Mouse (Mus musculus) mesoderm, embryonic 11.5 days (tissue): ENCODE results near the gene Zfr.
A peak's percentile ranks its signal among the peaks of the same experiment; 100 is the strongest.
"Not testable (repeated sequence)": the region's sequence is repeated elsewhere in the genome, so short reads cannot be mapped to it uniquely, and the experiment has no call there.

ENCODE experiments used
- DNase-seq: peaks from one replicate; pipeline ENCODE4 v3.0.0-alpha.2; 2012; ENCODE audit warnings: low read depth, low spot score

Gene Zfr

DNA sequence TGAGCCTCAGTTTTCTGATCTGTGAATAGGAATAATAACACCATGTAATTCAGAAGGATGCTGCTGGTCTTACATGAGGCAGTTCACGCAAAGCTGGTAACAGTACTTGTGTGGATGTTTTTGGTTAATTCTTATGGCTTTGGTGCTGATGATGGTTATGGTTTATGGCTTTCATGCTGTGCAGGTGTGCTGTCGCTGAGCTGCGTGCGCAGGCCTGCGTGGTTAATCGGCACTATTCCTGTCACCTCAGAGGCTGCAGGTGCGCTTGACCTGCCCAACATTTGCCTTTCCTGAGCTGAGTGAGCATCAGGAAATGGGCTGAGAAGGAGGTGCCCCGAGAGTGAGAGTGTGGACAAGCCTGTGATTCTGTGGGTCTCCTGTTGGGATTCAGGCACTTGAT lies 98.5 kb downstream of the Zfr start:
- DNase-seq: no peak

DNA sequence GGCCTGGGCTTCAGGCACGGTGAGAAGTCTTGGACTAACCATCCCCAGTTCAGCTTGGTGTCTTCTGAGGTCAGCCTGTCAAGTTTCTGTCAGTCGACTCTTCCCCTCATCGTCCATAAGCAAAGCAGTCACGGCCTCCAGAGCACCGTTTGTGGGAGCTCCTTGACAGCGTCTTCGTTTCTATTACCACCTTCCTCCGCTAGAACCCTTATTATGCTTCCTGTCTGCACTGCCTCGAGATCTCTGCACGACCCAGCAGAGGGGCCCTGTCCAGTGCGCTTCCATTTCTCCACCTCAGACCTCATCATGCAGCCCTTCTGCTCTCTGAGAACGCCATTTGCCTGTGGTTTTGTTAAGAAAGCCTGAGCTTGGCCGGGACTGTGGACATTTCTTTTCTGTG lies 99.2 kb downstream of the Zfr start:
- DNase-seq: no peak

DNA sequence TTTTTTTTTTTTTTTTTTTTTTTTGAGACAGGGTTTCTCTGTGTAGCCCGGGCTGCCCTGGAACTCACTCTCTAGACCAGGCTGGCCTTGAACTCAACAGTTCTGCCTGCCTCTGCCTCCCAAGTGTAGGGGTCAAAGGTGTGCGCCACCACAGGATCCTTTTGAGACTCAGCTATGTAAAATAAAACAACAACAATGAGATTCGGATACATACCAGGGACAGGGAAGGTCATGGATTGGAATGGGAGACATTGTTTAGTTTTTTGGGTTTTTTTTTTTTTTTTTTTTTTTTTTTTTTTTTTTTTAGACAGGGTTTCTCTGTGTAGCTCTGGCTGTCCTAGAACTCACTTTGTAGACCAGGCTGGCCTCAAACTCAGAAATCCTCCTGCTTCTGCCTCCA lies 99.7 kb downstream of the Zfr start:
- not testable (repeated sequence) for DNase-seq

DNA sequence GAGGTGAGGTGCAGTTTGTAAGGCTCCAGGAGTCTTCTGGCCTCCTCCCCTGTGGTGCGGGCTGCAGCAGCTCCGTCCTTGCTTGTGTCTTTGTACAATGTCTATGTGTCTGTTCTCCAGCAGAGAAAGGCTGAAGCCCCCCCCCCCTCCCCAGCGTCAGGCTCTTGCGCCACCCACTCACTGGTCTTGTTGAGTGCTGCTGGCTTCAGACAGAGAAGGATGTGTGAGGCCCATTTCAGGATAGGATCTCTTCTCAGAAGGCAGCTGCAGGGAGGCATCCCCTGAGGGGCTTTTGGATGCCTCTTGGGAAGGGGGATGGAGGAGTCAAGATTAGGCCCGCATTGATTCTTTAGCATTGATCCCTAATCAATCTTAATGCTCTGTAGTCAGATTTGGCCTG lies 100.2 kb downstream of the Zfr start:
- peak; percentile 57 for DNase-seq

DNA sequence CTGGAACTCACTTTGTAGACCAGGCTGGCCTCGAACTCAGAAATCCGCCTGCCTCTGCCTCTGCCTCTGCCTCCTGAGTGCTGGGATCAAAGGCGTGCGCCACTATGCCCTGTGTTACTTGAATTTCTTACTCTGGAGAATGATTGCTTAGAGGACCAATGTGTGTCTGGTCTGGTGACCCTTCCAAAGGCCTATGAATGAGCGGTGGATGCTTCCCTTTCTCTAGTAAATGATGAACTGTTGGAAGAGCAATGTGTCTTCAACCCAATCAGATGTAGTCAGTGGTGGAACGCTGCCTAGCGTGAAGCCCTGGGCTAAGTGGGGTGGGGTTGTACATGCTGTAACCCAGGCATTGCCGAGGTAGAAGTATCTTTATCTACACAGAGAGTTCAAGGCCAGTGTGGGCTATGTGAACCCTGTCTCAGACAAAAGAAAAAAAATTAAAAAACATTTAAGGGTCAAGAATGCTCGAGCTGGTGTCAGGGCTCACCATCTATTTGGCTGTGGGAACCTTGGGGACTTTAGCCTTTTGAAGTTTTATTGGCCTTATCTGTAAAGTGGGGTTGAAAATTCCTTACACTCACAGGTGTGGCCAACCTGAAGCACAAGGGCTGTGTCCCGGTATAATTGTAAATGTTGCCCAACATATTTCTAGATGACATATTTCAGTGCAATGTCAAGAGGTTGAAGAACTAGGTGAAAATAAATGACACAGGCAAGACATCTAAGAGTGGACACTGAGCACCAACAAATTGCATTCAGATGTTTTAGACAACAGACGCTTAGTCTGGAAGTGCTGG lies 101.2 kb downstream of the Zfr start:
- no peak for DNase-seq

DNA sequence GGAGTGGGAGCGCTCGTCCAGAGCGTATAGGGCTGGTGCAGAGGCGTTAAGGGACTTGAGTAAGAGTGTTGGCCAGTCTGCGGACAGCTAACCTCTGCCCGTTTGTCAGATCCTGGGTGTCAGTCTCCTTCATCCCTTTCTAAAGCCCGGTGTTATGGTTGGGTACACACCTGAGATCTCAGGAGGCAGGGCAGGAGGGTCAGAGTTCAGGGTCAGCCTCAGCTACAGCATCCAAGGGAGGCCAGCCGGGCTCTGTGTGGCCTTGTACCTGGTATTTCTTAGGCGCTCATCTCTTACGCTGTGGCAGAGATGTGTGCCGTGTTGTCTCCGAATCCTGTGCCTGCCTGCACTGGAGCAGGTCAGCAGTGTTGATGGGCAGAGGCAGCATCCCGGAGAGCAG lies 103.5 kb downstream of the Zfr start:
- DNase-seq: no peak

DNA sequence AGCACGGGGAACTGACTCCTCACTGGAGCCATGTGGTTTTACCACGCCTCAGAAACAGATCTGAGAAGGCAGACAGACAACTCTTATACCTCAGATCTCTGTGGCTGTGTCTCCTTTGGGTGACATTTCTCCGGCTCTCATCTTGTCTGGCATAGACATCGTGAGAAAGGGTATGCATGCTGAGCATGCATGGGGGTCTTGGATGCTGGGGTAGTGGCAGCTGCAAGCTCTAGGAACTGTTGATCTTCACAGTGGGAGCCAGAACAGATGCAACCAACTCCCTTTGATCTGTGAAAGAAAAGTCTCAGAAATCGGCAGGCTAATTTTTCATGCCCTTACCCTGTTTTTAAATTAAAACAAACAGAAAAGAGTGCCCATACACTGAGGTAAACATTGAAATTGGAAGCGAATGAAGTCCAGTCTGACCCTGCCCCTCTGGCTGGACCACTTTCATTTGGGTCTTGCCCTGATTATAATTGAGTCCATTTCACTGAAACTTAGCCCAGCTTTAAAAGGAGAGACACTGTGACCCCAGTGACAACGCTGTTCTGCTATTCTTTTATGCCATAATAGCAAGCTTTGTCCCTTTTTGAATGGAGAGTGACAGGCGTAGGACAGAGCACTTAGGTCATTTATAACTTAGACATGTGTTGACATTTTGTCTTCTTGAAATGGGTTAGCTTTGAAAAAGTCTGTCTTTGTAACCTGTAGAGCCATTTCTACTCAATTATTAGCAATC lies 105.1 kb downstream of the Zfr start:
- DNase-seq: no peak

DNA sequence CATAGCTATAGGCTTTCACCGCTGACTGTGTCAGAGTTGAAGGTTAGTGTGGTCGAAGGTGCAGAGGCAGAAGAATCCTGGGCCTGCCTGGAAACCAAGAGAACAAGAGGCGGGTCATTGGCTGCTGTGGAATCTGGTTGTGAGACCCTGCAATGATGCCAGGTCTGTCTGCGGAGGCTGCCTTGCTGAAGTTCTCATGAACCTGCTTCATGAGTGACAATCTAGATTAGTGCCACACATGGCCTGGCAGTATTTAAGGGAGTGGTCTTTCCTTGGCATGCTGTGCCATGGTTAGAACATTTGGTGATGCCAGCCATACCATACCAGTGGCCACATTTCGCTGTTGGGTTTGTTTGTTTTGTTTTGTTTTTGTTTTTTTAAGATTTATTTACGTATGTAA lies 105.8 kb downstream of the Zfr start:
- DNase-seq: no peak

DNA sequence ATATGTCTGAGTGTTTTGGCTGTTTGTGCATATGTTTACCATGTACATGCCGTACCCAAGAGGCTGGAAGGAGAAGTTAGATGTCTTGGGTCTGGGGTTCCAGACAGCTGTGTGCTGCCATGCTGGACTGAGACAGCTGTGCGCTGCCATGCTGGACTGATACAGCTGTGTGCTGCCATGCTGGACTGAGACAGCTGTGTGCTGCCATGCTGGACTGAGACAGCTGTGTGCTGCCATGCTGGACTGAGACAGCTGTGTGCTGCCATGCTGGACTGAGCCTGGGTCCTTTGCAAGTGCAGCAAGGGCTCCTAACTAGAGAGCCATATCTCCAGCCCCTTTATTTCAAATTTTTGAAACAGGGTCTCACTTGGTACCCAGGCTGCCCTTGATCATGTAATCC lies 106.6 kb downstream of the Zfr start:
- DNase-seq: no peak

DNA sequence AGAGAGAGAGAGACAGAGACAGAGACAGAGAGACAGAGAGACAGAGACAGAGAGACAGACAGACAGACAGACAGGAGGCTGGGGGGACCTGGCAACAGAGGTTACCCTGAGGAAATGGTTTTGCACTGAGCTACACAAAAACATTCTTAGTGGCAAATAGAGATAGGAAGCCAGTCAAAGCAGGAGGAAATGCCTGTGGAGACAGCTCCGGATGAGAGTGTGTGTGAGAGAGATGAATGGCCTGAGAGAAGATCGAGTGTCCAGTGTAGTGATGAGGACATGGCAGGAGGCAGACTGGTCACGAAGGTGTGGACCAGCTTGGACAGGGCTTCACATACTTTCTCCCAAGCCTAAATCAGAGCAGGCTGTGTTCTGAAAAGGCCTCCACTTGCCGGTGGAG lies 107.4 kb downstream of the Zfr start:
- no peak for DNase-seq

DNA sequence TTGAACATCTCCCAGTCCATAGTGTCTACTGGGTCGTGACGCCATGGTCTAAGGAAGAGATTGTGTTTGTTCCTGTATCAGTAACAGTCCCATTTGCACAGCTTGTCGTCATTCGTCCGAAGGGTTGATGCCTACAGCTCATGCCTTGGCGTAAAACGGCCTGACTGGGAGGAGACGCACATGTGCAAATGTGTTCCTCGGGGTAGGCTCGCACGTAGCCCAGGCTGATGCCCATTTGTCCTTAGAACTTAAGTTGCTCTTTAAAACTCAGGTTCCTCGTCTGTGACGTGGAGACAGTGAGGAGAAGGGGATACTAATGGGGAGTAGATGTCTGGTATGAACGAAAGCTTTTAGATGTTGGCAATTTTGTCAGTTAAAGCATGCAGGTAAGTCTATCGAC lies 109.3 kb downstream of the Zfr start:
- no peak for DNase-seq

DNA sequence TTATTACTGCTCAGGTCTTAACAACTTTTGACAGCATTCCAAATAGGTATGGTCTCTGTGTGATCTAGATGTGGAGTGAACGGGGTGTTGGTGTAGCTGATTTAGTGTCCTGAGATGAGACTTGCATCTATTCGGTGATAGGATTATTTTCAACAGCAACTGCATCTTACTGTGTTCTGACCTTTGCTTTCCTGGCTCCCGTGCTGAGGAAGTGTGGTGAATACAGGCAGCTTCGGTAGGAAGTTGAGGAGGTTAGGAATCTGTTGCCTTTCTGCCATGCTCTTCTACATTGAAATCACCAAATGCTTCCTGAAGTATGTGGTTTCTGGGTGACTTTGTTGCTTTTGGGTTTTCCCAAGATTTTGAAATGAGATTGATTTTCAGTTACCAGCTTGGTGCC lies 109.7 kb downstream of the Zfr start:
- DNase-seq: no peak

DNA sequence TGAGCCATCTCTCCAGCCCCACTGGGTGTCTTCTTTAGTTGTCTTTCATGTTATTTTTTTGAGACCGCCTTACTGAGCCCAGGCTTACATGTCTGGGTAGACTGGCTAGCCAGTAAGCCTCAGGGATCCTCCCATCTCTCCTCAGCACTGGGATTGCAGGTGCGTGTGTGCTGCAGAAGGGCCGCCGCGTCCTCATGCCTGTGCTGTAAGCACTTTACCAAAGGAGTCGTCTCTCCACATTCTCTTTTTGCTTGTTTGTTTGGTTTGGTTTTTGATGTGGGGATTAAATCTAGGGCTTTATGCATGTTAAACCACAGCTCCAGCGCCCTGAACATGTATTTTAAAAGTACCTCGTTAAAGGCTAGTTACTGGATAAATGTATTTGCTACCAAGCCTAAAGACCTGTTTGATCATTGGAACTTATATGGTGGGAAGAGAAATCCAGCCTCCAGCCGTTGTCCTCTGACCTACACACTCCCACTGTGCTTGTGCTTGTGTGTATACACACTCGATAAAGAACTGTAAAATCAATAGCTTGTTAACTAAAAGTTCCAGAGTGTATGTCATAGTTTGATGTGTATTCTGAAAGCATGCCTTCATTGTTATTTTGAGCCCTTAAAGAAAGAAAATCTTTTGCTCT lies 112.1 kb downstream of the Zfr start:
- DNase-seq: no peak

DNA sequence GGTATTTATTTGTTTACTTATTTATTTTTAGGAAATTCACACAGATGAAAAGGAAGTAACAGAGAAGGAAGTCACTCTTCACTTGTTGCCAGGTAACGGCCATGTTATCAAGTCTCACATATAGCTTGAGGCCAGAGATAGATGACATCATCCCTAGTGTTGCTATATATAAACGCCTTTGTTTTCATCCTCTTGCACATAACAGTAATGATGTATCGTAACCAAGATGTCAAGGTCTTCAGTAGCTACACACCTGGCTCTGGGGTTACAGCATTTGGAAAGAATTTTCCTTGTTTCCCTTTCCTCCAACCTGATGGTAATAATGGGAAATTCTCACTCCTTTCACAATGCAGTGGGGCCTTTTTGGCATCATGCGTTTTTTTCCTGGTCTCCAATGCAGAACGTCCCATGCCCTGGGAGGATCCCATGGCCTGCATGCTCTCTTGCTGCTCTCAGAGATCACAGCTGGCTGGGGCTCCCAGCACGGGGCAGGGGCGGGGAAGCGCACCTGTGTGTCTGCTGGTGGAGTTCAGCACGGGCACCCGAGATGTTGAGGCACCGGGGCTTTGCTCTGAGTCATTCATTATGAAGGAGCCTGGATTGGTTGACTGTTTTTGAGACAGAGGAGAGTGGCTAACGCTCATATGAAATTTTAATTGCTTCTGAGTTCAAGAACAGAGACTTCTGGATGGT lies 112.8 kb downstream of the Zfr start:
- no peak for DNase-seq

DNA sequence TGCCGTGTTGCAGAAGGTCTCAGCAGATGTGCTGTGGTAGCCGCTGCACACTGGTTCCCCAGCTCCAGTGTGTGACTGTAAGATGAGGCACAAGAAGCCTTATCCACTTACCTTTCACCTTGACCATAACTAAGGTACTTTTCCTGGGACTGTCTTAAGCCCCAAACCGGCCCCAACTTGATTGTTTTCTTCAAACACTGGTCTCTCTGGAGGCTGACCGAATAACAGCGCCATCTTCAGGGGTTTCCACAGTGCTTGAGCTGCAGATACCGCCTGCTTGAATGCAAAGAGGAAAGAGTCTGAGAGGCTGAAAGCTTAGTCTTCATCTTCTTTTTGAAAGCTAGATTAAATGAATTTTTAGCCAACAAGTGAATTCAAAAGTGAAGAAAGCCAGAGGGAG lies 113.8 kb downstream of the Zfr start:
- DNase-seq: no peak

DNA sequence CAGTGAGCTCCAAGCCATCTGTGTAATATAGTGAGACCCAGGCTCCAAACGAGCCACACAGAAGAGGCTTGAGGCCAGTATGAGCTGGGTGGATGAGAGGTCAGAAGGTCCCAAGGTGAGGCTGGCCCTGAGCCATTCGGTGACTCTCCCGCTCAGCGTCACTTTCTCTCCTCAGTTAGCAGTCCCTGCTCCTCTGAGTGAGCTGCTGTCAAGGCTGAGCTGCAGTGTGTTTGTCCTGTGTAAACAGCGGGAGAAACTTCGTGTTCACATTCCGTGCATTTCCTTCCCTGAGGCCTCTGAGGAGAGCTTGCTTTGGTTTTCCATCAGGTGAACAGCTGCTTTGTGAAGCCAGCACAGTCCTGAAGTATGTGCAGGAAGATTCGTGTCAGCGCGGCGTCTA lies 114.8 kb downstream of the Zfr start:
- no peak for DNase-seq

DNA sequence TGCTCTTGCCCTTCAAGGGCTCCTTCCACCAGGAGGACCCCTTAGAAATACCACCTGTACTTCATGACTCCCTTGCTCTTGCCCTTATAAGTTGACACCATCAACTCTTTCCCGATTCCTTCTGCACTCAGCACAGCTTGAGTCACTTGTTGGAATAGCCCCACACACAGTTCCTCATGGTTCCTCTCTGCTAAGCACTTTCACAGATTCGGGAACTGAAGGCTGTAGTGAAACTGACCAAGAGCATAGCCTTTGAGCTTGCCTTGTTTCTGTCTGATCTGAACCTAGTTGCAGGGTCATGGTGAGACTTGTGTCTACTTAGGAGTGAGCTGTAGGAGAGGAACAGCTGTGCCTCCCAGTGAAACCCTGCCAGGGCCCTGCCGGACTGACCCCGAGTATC lies 115.4 kb downstream of the Zfr start:
- no peak for DNase-seq
